Mouse (Mus musculus): ENCODE results near the gene Mecr.
A peak's percentile ranks its signal among the peaks of the same experiment; 100 is the strongest.

Gene Mecr

GRCm38 (mm10) chr4:131854950-131855349, 11.7 kb downstream of the Mecr start:
- DNase-seq (ENCODE audit: low read depth, low spot score): no peak
- Histone ChIP-seq H3K27me3 (ENCODE audit: control insufficient read depth, insufficient read depth, low read length, poor library complexity, severe bottlenecking) (no peaks in the 10 kb centered on the region), H3K36me3 (ENCODE audit: control insufficient read depth, insufficient read depth, low read length, poor library complexity, severe bottlenecking) (no peaks in the 10 kb centered on the region)

DNA sequence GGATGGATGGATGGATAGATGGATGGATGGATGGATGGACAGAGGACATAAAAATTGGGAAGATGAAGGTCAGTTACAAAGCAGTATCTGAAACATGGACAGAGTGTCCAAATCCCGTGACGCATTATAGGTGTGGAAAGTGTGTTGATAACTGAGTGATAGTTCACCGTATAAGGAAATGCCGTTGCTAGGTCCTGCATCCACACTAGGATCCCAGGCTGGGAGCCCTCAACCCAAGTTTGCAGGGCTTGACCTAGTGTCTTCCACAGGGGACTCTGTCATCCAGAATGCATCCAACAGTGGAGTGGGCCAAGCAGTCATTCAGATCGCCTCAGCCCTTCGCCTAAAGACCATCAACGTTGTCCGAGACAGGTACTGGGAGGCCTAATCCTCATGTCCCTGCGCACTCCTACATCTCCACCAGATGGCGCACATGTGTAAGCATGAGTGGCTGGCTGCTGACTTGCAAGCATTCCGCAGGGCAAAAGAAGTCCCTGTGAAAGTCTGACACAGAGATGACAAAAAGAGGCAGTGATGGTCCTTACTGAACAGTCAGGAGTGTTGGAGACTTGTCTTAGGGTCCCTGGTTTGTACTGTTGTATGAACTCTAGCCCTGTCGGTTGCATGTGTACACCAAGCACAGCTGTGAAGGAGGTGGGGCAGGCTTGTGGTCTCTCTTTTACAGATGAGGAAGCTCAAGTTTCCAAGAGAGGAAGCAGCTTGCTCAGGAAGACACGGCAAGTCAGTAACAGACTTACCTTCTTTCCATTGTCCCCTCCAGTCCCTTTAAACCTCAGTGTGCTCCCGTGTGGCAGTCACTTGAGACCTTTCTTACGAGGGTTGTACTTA, 17.4 kb downstream of the Mecr start:
- H3K36me3 ChIP-seq (ENCODE audit: control insufficient read depth, insufficient read depth, low read length, poor library complexity, severe bottlenecking): no peaks in the 10 kb centered on the region
- peak; percentile 88 for DNase-seq (ENCODE audit: low read depth, low spot score)
- H3K27me3 ChIP-seq (ENCODE audit: control insufficient read depth, insufficient read depth, low read length, poor library complexity, severe bottlenecking): no peaks in the 10 kb centered on the region

GRCm38 (mm10) chr4:131861341-131861739, 18.1 kb downstream of the Mecr start:
- no peak for DNase-seq (ENCODE audit: low read depth, low spot score)
- Histone ChIP-seq H3K27me3 (ENCODE audit: control insufficient read depth, insufficient read depth, low read length, poor library complexity, severe bottlenecking) (no peaks in the 10 kb centered on the region), H3K36me3 (ENCODE audit: control insufficient read depth, insufficient read depth, low read length, poor library complexity, severe bottlenecking) (no peaks in the 10 kb centered on the region)

DNA sequence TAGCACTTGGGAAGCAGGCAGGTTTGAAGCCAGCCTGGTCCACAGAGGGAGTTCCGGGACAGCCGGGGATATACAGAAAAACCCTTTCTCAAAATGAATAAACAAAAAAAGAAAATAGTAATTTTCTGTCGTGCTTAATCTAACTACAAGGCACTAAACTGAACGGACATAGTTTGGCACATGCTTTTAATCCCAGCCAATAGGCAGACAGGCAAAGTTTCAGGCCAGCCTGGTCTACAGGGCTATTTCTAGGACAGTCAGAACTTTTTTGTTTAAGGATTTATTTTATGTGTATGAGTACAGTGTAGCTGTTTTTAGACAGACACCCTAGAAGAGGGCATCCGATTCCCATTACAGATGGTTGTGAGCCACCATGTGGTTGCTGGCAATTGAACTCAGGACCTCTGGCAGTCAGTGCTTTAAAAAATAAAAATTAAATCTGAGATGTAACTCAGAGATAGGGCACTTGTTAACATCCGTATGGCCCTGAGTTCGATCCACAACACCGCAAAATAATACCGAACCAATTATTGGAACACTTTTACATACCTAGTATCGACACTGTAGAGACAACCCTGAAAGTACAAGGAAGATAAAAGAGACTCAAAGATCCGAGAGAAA, 29.5 kb downstream of the Mecr start:
- peak; percentile 9 for DNase-seq (ENCODE audit: low read depth, low spot score)
- Histone ChIP-seq H3K27me3 (ENCODE audit: control insufficient read depth, insufficient read depth, low read length, poor library complexity, severe bottlenecking) (no peaks in the 10 kb centered on the region), H3K36me3 (ENCODE audit: control insufficient read depth, insufficient read depth, low read length, poor library complexity, severe bottlenecking) (no peaks in the 10 kb centered on the region)

- Histone ChIP-seq H3K36me3 (ENCODE audit: control insufficient read depth, insufficient read depth, low read length, poor library complexity, severe bottlenecking) (no peaks in the 10 kb centered on the region), H3K27me3 (ENCODE audit: control insufficient read depth, insufficient read depth, low read length, poor library complexity, severe bottlenecking) (no peaks in the 10 kb centered on the region)
- DNase-seq (ENCODE audit: low read depth, low spot score): peak; percentile 97
Measured at GRCm38 (mm10) chr4:131873293-131874168, 30.3 kb downstream of the Mecr start, which contains the start of gene Srsf4. Gene Srsf4, plus strand, starts transcription at chr4:131873617.

GRCm38 (mm10) chr4:131874169-131874536, 30.9 kb downstream of the Mecr start:
- Histone ChIP-seq H3K27me3 (ENCODE audit: control insufficient read depth, insufficient read depth, low read length, poor library complexity, severe bottlenecking) (no peaks in the 10 kb centered on the region), H3K36me3 (ENCODE audit: control insufficient read depth, insufficient read depth, low read length, poor library complexity, severe bottlenecking) (no peaks in the 10 kb centered on the region)
- DNase-seq (ENCODE audit: low read depth, low spot score): no peak

DNA sequence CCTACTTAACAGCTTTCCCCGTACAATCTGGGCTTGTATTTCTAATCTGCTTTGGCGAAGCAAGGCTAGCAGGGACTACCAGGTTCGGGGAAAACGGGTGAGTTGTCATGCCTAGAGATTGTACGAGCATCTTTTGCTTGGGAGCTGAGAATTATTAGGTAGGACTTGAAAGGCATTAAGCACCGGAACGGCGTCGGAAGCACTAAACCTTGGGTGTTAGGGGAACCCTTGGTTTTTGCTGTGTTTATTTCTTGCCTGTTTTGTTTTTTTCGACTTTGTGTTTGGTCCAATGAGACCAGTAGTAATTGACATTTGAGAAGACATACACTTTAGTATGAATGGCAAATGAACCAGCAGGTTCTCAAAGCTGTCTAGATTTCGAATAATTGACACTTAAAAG, 31.3 kb downstream of the Mecr start:
- DNase-seq (ENCODE audit: low read depth, low spot score): no peak
- H3K27me3 ChIP-seq (ENCODE audit: control insufficient read depth, insufficient read depth, low read length, poor library complexity, severe bottlenecking): no peaks in the 10 kb centered on the region
- no peaks in the 10 kb centered on the region for H3K36me3 ChIP-seq (ENCODE audit: control insufficient read depth, insufficient read depth, low read length, poor library complexity, severe bottlenecking)

DNA sequence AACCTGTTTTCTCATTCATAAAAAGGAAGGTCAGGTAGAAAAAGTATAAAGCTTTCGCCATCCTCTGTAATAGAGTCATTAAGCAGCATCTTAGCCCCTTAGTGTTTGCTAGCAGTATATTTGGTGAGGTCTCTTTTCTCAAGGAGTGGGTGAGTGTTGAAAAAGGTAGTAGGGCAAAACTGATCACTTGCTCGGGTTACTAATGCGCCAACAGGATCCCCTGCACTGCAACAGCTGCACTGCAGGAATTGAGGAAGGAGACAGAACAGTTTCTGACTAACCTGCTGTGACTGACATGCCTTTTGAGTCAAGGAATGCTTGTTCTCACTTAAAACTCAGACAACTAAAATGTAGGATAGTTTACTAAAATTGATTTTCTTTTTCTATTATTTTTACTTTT, 32.0 kb downstream of the Mecr start:
- Histone ChIP-seq H3K27me3 (ENCODE audit: control insufficient read depth, insufficient read depth, low read length, poor library complexity, severe bottlenecking) (no peaks in the 10 kb centered on the region), H3K36me3 (ENCODE audit: control insufficient read depth, insufficient read depth, low read length, poor library complexity, severe bottlenecking) (no peaks in the 10 kb centered on the region)
- DNase-seq (ENCODE audit: low read depth, low spot score): peak; percentile 22

- Histone ChIP-seq H3K36me3 (ENCODE audit: control insufficient read depth, insufficient read depth, low read length, poor library complexity, severe bottlenecking) (no peaks in the 10 kb centered on the region), H3K27me3 (ENCODE audit: control insufficient read depth, insufficient read depth, low read length, poor library complexity, severe bottlenecking) (no peaks in the 10 kb centered on the region)
- DNase-seq (ENCODE audit: low read depth, low spot score): no peak
Measured at GRCm38 (mm10) chr4:131876836-131877235, 33.6 kb downstream of the Mecr start.

GRCm38 (mm10) chr4:131879692-131880091, 36.4 kb downstream of the Mecr start:
- no peaks in the 10 kb centered on the region for H3K36me3 ChIP-seq (ENCODE audit: control insufficient read depth, insufficient read depth, low read length, poor library complexity, severe bottlenecking)
- H3K27me3 ChIP-seq (ENCODE audit: control insufficient read depth, insufficient read depth, low read length, poor library complexity, severe bottlenecking): no peaks in the 10 kb centered on the region
- no peak for DNase-seq (ENCODE audit: low read depth, low spot score)

GRCm38 (mm10) chr4:131881306-131881705, 38.0 kb downstream of the Mecr start:
- Histone ChIP-seq H3K36me3 (ENCODE audit: control insufficient read depth, insufficient read depth, low read length, poor library complexity, severe bottlenecking) (peaks cover 4% of the 10 kb centered on the region; the same call in 1 of the 2 replicates), H3K27me3 (ENCODE audit: control insufficient read depth, insufficient read depth, low read length, poor library complexity, severe bottlenecking) (no peaks in the 10 kb centered on the region)
- no peak for DNase-seq (ENCODE audit: low read depth, low spot score)

- no peaks in the 10 kb centered on the region for H3K27me3 ChIP-seq (ENCODE audit: control insufficient read depth, insufficient read depth, low read length, poor library complexity, severe bottlenecking)
- no peak for DNase-seq (ENCODE audit: low read depth, low spot score)
- peaks cover 4% of the 10 kb centered on the region; the same call in 1 of the 2 replicates for H3K36me3 ChIP-seq (ENCODE audit: control insufficient read depth, insufficient read depth, low read length, poor library complexity, severe bottlenecking)
Measured at GRCm38 (mm10) chr4:131883571-131883970, 40.3 kb downstream of the Mecr start.

GRCm38 (mm10) chr4:131885376-131885775, 42.1 kb downstream of the Mecr start:
- Histone ChIP-seq H3K36me3 (ENCODE audit: control insufficient read depth, insufficient read depth, low read length, poor library complexity, severe bottlenecking) (peaks cover 4% of the 10 kb centered on the region; the same call in 1 of the 2 replicates), H3K27me3 (ENCODE audit: control insufficient read depth, insufficient read depth, low read length, poor library complexity, severe bottlenecking) (no peaks in the 10 kb centered on the region)
- DNase-seq (ENCODE audit: low read depth, low spot score): no peak

- Histone ChIP-seq H3K36me3 (ENCODE audit: control insufficient read depth, insufficient read depth, low read length, poor library complexity, severe bottlenecking) (peaks cover 14% of the 10 kb centered on the region), H3K27me3 (ENCODE audit: control insufficient read depth, insufficient read depth, low read length, poor library complexity, severe bottlenecking) (no peaks in the 10 kb centered on the region)
- DNase-seq (ENCODE audit: low read depth, low spot score): no peak
Measured at GRCm38 (mm10) chr4:131888564-131888963, 45.3 kb downstream of the Mecr start.

DNA sequence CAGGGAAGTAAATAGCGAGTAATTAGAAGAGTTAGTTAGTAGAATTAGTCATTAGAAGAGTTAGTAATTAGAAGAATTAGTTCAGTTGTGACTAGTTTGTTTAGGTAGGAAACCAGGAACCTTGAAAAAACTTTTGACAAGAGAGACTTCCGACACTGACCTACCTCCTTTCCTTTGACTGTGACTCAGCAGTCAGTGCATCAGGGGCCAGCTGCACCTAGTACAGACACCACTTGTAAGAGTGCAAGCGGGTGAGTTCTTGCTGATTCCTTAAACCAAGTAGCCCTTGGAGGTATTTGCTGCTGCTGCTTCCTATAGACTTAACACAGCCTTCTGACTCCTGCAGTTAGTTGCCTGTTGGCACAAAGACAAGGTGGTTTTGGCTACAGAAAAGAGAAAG, 47.4 kb downstream of the Mecr start:
- Histone ChIP-seq H3K36me3 (ENCODE audit: control insufficient read depth, insufficient read depth, low read length, poor library complexity, severe bottlenecking) (peaks cover 13% of the 10 kb centered on the region; the same call in 1 of the 2 replicates), H3K27me3 (ENCODE audit: control insufficient read depth, insufficient read depth, low read length, poor library complexity, severe bottlenecking) (no peaks in the 10 kb centered on the region)
- no peak for DNase-seq (ENCODE audit: low read depth, low spot score)
